Mouse (Mus musculus) E14TG2a.4 (cell line): Measurements from ENCODE around the gene Spa17.

Experiments
- H3K27me3 ChIP-seq: 2 replicates; pipeline ENCODE4 v1.6.1; 2014; ENCODE audit warnings: low read length, control low read depth; ENCODE audit not compliant: insufficient read depth
- H3K36me3 ChIP-seq: 2 replicates; pipeline ENCODE4 v1.6.1; 2014; ENCODE audit warnings: low read length, control low read depth; ENCODE audit not compliant: insufficient read depth
- H3K4me1 ChIP-seq: replicated peaks from 2 replicates; pipeline ENCODE4 v1.6.1; 2014; ENCODE audit warnings: low read depth, low read length, control low read depth
- H3K4me3 ChIP-seq: replicated peaks from 2 replicates; pipeline ENCODE4 v1.5.1; 2014; ENCODE audit warnings: mild to moderate bottlenecking, low read length
- H3K9me3 ChIP-seq: 2 replicates; pipeline ENCODE4 v1.6.1; 2014; ENCODE audit warnings: low read length, control low read depth
- CTCF ChIP-seq: conservative IDR thresholded peaks from 2 replicates; pipeline ENCODE4 v1.5.1; 2014; ENCODE audit warnings: low read length
- NANOG ChIP-seq: IDR thresholded peaks from 2 replicates; pipeline ENCODE4 v1.6.1; 2014; ENCODE audit warnings: borderline replicate concordance, low read length, mixed read lengths
- POU5F1 ChIP-seq: IDR thresholded peaks from 2 replicates; pipeline ENCODE4 v1.6.1; 2014; ENCODE audit warnings: low read length, borderline replicate concordance

Spa17 gene

DNA sequence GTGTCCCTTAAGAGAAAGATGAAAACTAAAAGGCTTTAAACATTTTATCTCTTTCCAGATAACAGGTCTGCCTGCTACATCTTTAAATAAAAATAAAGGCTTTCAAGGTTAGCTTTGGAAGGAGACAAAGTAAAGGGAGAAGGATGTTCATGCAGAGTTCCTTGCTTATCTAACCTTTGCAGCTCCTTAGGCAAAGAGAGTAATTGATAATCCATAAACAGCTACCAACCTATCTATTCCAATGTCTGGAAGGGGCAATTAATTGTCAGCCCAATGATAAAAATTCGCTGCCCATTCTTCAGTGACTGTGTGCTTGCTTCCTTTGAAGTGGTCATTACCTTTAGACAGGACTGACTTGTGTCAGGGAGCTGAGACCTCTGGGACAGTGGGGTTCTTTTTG, 49.7 kb downstream of the Spa17 start:
- Histone ChIP-seq H3K27me3 (peaks cover 18% of the 10 kb centered on the region), H3K9me3 (no peaks in the 10 kb centered on the region), H3K4me1 (no peaks in the 10 kb centered on the region), H3K36me3 (no peaks in the 10 kb centered on the region), H3K4me3 (no peak overlapping the region)
- TF ChIP-seq POU5F1 (no peak), NANOG (no peak), CTCF (no peak)

DNA sequence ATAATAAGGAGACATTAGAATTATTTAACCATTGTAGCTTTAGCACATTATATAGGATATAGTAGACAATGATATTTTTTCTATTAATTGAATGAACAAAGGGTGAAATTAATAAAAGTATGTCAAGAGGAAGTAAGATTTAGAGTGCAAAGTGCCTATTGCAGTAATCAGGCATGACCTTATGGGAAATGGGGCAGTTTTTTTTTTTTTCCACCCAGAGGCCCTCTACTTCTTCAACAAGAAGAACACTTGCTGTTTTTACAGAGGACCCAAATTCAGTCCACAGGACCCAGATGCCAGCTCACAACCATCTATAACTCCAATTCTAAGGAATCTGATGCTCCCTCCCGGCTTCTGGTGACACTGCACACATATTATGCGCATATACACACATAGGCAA, 52.9 kb downstream of the Spa17 start:
- TF ChIP-seq CTCF = no peak
- TF ChIP-seq POU5F1 = no peak
- TF ChIP-seq NANOG = no peak
- H3K27me3 ChIP-seq = peaks cover 24% of the 10 kb centered on the region
- no peaks in the 10 kb centered on the region for H3K36me3 ChIP-seq
- no peaks in the 10 kb centered on the region for H3K4me1 ChIP-seq
- H3K9me3 ChIP-seq = no peaks in the 10 kb centered on the region
- H3K4me3 ChIP-seq = no peak overlapping the region

DNA sequence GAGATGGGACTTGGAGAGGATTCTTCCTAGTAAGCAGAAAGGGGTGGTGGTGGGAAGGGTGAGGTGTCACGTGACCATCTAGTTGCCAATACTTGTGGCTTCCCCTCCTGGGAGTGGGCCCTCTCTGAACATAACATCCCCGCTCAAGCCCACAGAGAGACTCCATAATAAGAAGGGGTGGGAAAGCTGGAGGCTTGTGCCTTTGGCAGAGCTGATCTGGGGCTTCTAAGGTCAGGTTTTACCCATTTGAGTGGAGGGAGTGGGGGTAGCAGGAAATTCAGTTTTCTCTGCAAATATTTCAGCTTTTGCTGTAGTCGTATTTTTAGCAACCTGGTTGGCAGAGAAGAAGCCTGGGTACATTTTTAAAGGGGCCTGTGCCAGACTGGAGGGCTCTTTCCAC, 57.2 kb downstream of the Spa17 start:
- H3K4me1 ChIP-seq = peaks cover 23% of the 10 kb centered on the region
- TF ChIP-seq POU5F1 (no peak), CTCF (no peak), NANOG (no peak)
- H3K36me3 ChIP-seq = no peaks in the 10 kb centered on the region
- no peak overlapping the region for H3K4me3 ChIP-seq
- no peaks in the 10 kb centered on the region for H3K9me3 ChIP-seq
- H3K27me3 ChIP-seq = peaks cover 64% of the 10 kb centered on the region

DNA sequence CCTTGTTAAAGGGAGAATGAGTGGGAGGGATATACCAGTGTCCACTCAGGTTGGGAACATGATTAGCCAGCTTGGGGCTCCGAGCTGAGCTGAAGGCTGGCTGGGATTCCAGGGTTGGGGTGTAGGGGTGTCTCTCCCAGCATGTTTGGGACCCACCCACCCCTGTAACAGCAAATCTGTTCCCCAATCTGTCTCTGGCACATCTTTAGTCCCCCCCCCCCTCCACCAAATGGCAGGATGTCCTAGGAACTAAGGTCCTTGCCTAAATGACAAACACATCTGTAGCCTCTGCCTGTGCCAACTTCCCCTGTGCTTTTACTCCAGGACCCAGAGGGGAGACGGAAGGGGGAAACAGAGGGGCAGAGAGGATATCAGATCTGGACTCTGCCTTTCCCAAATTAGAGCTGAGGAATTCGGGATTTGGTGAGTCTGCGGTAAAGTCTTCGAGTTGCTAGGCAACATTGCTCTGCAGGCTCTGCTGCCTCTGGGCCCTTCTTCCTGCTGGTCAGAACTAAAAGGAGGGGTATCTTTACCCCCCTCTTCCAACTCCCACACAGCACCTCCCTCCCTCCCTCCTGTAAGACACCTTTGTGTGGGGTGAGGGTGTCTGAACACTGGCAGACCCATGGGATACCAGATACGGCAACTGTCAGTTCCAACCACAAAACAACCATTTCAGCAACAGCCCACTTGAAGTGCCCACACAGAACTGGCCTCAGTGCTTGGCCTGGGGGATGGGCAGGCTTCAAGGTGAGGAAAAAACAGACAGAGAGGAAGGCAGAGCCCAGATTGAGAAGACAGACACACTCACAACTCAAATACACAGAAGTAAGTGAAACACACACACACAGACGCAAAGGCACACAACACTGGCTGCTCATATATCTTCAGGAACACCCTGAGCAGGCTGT, 58.4 kb downstream of the Spa17 start, which contains the start of gene Siae:
TSS of gene Siae (plus strand) at position 861 of the 911 bp plus-strand sequence.
- no peak for TF ChIP-seq CTCF
- no peak for TF ChIP-seq POU5F1
- TF ChIP-seq NANOG = no peak
- Histone ChIP-seq H3K4me1 (peaks cover 23% of the 10 kb centered on the region), H3K27me3 (peaks cover 76% of the 10 kb centered on the region), H3K9me3 (no peaks in the 10 kb centered on the region), H3K36me3 (no peaks in the 10 kb centered on the region), H3K4me3 (no peak within 1 kb of the TSS)

- Histone ChIP-seq H3K9me3 (no peaks in the 10 kb centered on the region), H3K36me3 (no peaks in the 10 kb centered on the region), H3K4me1 (peaks cover 23% of the 10 kb centered on the region), H3K4me3 (no peak overlapping the region), H3K27me3 (peaks cover 84% of the 10 kb centered on the region)
- TF ChIP-seq POU5F1 = no peak
- no peak for TF ChIP-seq NANOG
- no peak for TF ChIP-seq CTCF
Measured at GRCm38 (mm10) chr9:37554279-37554678, 59.2 kb downstream of the Spa17 start.
